Mouse (Mus musculus) retina, postnatal 1 day (tissue): ENCODE data around the gene Plpp3.
A peak's percentile ranks its signal among the peaks of the same experiment; 100 is the strongest.
"Not testable (repeated sequence)": the region's sequence is repeated elsewhere in the genome, so short reads cannot be mapped to it uniquely, and the experiment has no call there.

Experiments
- DNase-seq: peaks from one replicate; pipeline ENCODE4 v3.0.0-alpha.2; 2012

Gene Plpp3

GRCm38 (mm10) chr4:105262358-105262757, 105.2 kb downstream of the Plpp3 start:
- DNase-seq = no peak

- DNase-seq = no peak
These were observed 106.5 kb downstream of the Plpp3 start for GRCm38 (mm10) chr4:105263600-105263999.

GRCm38 (mm10) chr4:105265041-105265440, 107.9 kb downstream of the Plpp3 start:
- no peak for DNase-seq

- peak; percentile 72 for DNase-seq
These were observed 108.5 kb downstream of the Plpp3 start for GRCm38 (mm10) chr4:105265678-105266077.

GRCm38 (mm10) chr4:105268202-105268730, 111.1 kb downstream of the Plpp3 start:
- DNase-seq = no peak

DNA sequence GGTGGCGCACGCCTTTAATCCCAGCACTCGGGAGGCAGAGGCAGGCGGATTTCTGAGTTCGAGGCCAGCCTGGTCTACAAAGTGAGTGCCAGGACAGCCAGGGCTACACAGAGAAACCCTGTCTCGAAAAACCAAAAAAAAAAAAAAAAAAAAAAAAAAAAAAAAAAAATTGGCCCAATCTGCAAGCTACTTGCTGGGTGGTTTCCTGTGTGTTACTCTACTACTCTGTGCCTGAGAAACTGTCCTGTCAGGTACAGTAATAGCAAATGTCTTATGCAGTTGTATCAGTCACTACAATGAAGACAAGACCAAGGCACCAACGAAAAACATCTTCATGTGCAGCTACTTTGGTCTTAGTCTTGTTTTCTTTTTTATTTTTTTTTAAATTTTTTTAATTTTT, 112.3 kb downstream of the Plpp3 start:
- DNase-seq = not testable (repeated sequence)

DNA sequence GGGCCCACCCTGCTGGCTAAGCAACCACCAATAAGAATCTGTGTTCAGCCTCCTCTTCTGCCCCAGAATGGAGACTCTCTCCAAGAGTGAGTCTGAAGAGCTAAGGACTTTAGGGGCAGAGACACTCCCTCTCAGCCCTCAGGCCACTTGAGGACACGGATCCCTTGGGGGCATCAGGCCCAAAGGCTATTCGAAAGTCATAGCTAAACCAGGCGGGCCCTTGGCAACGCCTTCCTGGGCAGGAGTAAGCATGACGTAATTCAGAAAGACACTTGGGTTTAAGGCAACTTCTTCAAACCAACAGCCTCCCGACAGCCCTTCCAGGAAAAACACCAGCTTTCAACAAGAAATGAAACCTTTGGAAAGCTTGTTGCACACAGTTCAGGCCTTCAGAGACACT, 114.0 kb downstream of the Plpp3 start:
- no peak for DNase-seq

- no peak for DNase-seq
These were observed 115.9 kb downstream of the Plpp3 start for GRCm38 (mm10) chr4:105273034-105273433.

- DNase-seq = no peak
These were observed 116.3 kb downstream of the Plpp3 start for GRCm38 (mm10) chr4:105273486-105273885.

- DNase-seq = no peak
These were observed 118.5 kb downstream of the Plpp3 start for GRCm38 (mm10) chr4:105275616-105276015.

GRCm38 (mm10) chr4:105276062-105276795, 119.1 kb downstream of the Plpp3 start:
- no peak for DNase-seq

- no peak for DNase-seq
These were observed 121.0 kb downstream of the Plpp3 start for GRCm38 (mm10) chr4:105278161-105278560.

DNA sequence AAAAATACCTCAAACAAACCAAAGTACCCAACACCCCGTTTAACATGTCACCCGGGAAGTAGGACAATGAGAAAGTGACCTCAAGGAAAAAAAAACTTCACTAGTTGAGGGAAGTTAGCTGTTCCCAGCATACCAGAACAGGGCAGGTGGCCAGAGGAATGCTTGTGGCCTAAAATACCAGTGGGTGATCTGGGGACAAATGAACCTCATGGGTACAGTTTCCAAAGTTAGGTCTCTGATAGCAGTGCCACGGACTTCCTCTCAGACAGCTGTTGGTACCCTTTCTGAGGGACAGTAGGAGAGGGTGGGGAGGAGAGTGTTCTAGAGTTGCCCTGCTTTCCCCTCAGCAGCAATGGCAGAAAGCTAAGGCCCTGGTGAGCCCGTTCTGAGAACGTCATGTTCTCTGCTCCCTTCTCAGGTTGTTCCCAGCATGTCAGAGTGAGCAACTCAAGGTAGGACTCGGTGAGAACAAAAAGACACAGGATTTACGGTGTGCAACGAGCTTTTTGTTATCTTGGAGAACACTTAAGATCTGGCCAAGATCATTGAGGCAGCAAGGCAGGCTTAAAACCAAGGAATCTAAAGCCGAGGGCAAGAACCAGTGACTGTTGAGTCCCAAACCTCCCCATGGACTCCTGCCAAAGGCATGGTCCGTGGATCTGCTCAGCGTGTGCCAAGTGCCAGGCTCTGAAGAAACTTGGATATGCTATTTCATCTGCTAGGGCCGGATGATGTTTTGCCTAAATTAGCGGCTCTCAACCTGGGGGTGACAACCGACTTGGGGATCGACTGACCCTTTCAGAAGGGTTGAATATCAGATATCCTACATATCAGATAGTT, 121.6 kb downstream of the Plpp3 start:
- DNase-seq = no peak

DNA sequence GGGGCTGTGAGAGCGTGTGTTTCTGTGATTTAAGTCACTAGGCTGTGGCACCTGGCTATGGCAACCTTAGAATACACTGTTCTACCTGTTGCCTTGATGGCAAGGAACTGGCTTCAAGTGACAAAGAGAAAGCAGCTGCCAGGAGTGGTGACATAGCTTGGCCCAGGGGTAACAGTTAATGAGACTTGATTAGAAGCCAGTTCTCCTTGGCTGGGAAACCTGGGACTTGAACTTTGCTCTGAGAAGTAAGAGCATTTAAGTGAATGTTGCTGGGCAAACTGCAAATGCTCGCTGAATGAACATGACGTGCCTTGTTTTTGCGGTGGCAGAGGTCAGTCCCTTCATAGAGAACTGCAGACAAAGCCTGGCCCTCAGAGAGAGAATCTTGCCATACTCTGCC, 122.7 kb downstream of the Plpp3 start:
- DNase-seq = no peak

- DNase-seq = no peak
These were observed 124.6 kb downstream of the Plpp3 start for GRCm38 (mm10) chr4:105281751-105282231.
